Mouse (Mus musculus): ENCODE measurements around the gene Dnajb2.

GRCm38 (mm10) chr1:75262969-75263951 is 27.1 kb downstream of the Dnajb2 start:
- no peak for TF ChIP-seq GATA1 (IDR thresholded peaks at IDR 0.05; ENCODE audit: low read length)
- no peak for TF ChIP-seq TAL1 (IDR thresholded peaks at IDR 0.05; ENCODE audit: low read length)

Data from erythroblast, embryonic 14.5 days (primary cell).